Mouse (Mus musculus) layer of hippocampus, adult 2 months (tissue): ENCODE results near the gene Kcnj15. TPM values are rescaled to one million over a fixed set of nuclear protein-coding genes. Genes with fewer than 3 reads are reported as not detected.

Experiments
- DNase-seq, 2 experiments: peaks; one replicate each; pipeline ENCODE4 v3.0.0; 2022; ENCODE audit warnings: low spot score in 2 of 2
- H3K27ac ChIP-seq: fragments of 200-600 bp; 2 replicates; pipeline ENCODE4 v1.8.1; 2022
- H3K4me3 ChIP-seq: fragments of 200-600 bp; 2 replicates; pipeline ENCODE4 v1.8.1; 2022; ENCODE audit warnings: mild to moderate bottlenecking
- CTCF ChIP-seq: fragments of 200-600 bp; conservative IDR thresholded peaks from 2 replicates; pipeline ENCODE4 v1.8.1; 2022; ENCODE audit warnings: antibody characterized with exemption, mild to moderate bottlenecking, moderate library complexity
- total RNA-seq, 2 experiments: library from RNA; stranded (reverse); gene quantifications; 2 replicates each; pipeline ENCODE4 v1.2.3; 2021

Kcnj15 gene
- total RNA-seq, 2 experiments from 2014 or later = 0.08 to 0.34 TPM

DNA sequence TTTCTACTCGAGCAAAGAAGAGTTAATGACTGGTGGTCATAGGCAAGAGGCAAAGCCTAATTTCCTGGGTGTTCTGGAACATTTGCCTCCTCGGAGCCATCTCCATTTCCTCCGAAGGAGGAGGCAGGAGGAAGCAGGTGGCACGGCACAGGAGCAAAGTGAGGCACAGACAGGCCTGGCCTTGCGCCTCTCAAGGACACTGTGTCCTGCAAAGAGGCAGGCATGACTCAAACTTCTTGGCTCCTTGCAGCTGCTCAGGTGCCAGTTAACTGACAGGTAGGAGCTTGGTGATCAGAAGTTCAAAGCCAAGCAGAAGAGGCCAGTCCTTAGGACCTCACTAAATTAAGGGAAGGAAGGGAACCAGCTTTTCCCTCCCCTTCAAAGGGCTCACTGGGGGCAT, 3.3 kb downstream of the Kcnj15 start:
- Histone ChIP-seq H3K27ac (no peak overlapping the region), H3K4me3 (no peak overlapping the region)
- no peak for DNase-seq
- no peak for TF ChIP-seq CTCF

DNA sequence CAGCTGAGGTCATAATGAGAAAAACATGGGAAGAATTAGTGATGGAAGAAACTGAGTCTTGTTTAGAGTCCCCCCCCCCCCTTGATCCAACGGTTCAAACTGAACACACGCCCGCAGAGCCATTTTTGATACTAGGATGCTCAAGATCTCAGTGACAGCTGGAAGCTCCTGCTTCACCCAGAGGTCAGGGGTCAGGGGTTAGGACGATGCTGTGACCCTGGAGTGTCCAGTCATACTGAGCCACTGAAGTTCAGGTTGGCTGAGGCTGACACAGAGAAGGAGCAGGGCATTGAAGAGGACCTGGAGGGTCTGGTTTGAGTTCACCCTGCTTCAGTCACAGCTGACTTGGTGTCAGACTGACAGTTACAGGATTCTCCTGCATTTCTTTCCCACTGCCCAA, 4.4 kb downstream of the Kcnj15 start:
- no peak for DNase-seq
- no peak overlapping the region for H3K27ac ChIP-seq
- H3K4me3 ChIP-seq = no peak overlapping the region
- TF ChIP-seq CTCF = no peak

DNA sequence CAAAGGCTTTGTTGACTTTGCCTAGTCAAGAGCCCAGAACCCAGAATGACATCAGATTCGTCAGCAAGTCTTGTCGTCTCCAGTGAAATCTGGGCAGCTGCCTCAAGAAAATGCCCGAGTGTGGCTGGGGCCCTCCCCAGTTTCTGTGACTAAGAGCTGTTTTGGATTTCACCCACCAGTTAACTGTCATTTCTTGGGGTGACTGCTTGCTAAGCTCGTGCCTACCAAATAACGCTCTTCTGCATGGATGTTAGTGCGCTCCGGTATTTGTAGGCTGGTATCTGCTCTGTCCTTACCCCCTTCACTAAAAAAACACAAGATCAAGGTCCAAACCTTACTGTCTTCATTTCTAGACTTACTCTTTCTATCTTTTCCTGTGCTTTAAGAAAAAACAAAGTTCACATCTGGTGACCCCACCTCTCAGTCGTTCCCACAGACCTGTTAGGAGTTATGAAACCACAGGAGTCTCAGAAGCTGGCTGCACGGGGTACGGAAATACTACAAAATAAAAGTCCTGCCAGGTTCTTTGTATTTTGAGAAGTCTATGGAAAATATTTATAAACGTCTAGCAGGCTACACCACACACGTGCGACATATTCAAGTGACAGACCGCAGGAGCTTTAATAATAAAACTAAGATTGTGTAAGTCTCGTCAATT, 5.5 kb downstream of the Kcnj15 start:
- no peak overlapping the region for H3K27ac ChIP-seq
- peak in 1 of 2 experiments; percentile 5 for DNase-seq
- TF ChIP-seq CTCF = no peak
- H3K4me3 ChIP-seq = no peak overlapping the region

DNA sequence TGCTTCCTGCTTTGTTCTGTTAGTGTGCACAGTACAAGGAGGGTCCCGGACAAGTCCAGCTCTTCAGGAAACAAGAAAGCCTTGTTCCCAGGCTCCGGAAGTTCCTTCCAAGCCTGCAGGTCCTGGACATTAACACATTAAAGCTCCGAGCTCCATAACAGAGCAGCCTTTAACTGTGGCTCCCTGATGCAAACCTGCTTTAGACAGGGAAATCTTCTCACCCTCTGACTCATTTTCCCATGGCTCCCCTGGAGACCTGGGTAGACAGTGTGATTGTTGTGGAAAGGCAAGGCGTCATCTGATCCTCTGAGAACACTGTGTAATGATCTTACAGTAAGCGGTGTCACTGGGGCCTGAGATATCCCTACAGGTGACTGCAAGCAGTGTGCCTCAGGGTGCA, 7.0 kb downstream of the Kcnj15 start:
- Histone ChIP-seq H3K4me3 (no peak overlapping the region), H3K27ac (no peak overlapping the region)
- no peak for TF ChIP-seq CTCF
- no peak for DNase-seq

DNA sequence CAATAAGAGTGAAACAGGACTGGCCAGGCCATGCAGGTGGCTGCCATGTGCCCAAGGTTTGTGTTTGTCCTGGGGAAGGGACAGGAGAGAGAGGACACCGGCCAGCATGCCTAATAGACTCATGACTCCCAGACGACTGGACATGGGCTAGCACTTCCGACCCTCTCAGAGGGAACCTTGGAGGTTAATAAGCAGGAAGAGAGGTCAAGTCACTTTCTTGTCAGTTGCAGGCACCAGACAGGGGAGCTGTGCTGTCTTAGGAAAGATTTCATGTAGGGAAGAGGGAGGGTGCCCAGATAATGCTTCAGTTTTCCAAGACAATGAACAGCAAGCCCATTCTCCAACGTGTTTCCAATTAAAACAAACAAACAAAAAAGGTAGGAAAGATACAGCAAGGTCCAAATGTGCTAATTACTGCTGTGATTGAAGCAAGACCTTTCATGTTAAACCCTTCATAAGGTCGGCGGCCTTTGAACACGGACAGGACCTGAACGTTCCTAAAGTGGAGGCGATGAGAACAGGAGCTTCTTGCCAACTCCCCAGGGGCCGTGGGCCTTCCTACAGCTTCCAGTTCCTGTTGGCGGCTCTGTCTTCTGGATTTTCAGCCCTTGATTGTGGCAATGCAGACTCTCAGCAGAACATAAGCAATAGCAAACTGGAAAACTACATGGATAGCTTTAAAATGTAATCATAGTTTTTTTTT, 10.3 kb downstream of the Kcnj15 start:
- no peak for TF ChIP-seq CTCF
- no peak for DNase-seq
- no peak overlapping the region for H3K27ac ChIP-seq
- H3K4me3 ChIP-seq = no peak overlapping the region

DNA sequence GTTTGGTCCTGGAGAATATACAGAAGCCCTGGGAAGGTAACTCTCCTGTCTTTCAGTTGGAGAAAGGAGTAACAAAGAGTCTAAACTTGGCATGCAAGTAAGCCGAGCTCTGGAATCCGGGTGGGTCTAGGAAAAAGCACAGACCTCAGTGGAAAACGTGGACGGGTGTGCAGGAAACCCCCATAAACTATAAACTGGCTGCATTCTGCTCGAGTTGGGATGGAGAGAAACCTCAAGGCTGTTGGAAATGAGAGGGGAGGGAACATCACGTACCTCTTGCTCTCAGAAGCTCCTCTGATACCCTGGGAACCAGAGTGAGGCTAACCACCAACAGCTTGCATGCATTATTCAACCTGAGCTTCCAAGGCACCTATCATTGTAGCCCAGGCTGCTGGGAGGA, 12.3 kb downstream of the Kcnj15 start:
- no peak overlapping the region for H3K4me3 ChIP-seq
- DNase-seq = no peak
- no peak overlapping the region for H3K27ac ChIP-seq
- TF ChIP-seq CTCF = no peak

DNA sequence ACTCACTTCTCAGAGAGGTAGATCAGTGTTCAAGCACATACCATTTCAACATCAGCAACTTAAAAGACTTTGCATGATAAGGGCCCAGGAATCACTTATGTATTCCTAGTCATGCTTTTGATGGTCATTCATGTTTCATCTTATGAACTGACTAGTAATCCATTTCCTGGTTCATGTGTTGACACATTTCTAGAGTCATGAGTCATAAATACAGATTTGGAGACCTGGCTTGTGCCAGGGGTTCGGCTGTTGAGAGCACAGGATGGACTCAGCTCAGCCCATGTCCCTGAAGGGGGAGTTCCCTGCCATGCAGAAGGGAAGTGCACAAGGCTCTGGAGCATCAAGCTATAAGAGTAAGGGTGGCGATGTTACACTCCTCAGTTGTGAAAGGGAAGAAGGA, 15.7 kb downstream of the Kcnj15 start:
- DNase-seq = no peak
- TF ChIP-seq CTCF = no peak

DNA sequence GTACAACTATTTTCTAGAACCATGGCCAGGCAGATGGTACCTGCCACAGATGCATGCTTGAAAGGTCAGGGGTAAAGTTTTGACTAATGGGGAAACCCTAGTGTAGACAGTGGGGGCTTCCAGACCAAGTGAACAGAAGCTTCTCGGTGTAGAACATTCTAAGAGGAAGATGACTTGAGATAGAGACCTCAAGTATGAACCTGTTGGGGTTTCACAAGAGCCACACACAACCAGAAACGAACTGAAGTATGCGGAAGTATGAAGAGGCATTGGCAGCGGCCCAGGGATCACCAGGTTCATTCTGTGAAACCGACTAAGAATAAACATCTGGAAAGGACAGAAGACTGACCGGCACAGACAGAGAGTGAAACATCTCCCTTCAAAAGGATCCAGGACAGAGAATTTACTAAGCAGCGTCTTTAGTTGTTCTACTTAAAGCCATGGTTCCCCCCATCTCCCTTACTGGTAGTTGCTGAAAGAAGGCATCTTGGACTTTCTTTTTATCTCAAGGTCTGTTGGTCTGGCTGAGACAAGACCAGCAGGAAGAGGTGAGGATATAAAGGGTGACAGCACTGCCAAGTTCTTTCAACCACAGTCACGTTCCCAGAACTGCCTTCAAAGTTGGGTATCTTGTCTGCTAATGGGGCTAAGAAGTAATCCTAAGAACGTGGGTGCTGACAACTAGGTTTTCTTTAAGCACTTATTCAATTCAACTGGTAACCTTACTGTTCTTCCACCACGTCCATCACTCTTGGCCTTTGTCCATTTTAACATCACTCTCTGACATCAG, 18.6 kb downstream of the Kcnj15 start:
- no peak for DNase-seq
- no peak overlapping the region for H3K27ac ChIP-seq
- H3K4me3 ChIP-seq = no peak overlapping the region
- TF ChIP-seq CTCF = no peak

More for the DNA sequence above, 15.7 kb downstream of the Kcnj15 start:
- no peak overlapping the region for H3K27ac ChIP-seq
- H3K4me3 ChIP-seq = no peak overlapping the region

DNA sequence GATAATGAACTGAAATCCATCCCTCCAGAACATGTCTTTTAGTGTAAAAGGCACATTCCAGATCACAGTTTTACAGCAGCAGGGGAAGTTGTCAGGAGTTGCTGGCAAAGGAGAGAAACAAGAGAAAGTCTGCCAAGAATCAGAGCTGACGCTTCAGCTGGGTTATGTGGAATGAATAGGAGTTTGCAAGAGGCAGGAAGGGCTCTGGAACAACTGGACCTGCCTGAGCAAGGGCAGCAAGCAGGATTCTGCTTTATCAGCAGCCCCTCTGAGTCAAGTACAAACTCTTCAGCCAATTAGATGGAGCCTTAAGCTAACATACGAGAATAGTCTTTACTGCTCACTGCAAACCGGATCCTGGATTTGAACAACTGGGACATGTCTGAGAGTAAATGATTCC, 21.7 kb downstream of the Kcnj15 start:
- no peak for DNase-seq
- TF ChIP-seq CTCF = no peak
- no peak overlapping the region for H3K4me3 ChIP-seq
- no peak overlapping the region for H3K27ac ChIP-seq

DNA sequence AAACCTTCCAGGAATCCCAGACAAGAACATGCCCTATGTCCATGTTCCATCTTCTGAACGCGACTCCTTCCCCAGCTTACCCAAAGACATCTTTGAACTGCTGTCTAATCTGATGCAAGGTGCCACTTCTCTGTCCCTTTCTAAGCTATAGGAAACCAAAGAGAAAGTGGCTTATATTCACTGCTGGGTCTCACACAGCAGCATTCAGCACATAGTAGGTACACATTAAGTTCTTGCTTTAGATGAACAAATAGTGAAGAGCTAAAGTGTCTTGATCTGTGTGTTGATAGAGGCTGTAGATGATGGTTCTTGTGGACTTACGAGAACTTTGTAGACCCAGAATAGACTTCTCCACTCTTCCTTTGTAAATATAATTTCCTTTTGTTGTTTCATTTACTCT, 23.0 kb downstream of the Kcnj15 start:
- H3K4me3 ChIP-seq = no peak overlapping the region
- no peak for TF ChIP-seq CTCF

DNA sequence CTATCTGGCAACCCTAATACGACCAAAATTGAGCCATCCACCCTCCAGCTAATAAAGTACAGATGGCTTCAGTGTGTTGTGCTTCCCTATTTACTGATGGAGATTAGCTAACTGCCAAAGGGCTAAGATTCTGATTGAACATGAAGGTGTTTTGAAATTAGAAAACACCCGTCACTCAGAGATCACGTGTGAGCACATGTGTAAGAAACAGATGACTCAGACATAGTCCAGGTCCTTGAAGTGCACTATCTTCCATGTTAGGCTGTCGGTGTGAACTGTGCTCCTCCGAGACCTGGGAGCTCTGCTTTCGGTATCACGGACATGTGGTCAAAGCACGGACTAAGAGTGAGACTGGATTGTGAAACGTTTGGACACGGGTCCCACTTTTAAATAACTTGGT, 26.0 kb downstream of the Kcnj15 start:
- Histone ChIP-seq H3K4me3 (no peak overlapping the region), H3K27ac (no peak overlapping the region)
- no peak for TF ChIP-seq CTCF
- DNase-seq = no peak

More for the DNA sequence above, 23.0 kb downstream of the Kcnj15 start:
- no peak overlapping the region for H3K27ac ChIP-seq
- DNase-seq = no peak

DNA sequence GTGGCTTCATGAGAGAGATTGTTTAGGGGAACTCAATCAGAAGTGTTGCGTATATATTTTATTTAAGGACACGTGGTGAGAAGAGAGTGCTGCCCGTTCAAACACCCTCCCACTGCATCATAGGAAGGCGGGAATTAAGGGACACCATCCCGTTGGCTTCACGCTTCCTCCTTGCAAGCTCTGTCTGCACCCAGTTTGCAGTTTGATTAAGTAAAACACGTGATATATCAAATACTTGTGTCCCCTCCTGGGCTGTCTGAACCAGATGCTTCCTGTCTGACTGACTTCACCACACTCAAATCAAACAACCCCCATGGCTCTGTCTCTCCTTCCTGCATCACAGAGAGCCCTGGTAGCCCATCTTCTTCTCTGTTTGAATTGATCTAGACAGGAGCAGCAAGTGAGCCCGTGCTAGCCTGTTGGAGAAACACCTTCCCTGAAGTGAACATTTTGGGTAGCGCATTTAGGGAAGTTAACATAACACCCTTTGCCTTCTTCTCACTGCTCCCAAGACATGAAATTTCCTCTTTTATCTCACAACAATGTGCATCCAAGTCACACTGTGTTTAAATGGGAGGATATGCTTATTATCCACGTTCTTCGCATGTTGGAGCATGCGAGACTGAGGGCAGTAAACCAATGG, 26.8 kb downstream of the Kcnj15 start:
- no peak for DNase-seq
- TF ChIP-seq CTCF = no peak
- no peak overlapping the region for H3K4me3 ChIP-seq
- H3K27ac ChIP-seq = no peak overlapping the region

DNA sequence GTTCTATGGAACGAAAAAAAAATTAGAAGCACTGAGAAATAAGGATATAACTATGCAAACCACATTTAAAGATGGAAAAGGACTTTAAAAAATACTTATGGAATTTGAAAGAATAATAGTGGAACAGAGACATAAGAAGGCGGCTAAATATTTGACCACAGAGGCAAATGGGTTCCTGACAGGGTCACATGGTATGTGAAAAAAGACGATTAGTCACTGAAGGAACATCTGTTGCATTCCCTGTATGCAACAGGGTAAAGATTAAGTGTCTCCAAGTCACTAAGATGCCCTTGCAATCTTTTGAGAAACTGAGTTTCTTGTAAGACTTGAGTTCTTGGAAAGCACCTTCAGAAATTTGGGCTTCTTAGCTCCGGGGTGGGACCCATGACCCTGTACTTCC, 27.7 kb downstream of the Kcnj15 start:
- no peak for DNase-seq
- Histone ChIP-seq H3K4me3 (no peak overlapping the region), H3K27ac (no peak overlapping the region)
- TF ChIP-seq CTCF = no peak
